Mouse (Mus musculus): ENCODE measurements around the gene Zfp568.
"Not testable (repeated sequence)": the region's sequence is repeated elsewhere in the genome, so short reads cannot be mapped to it uniquely, and the experiment has no call there.

Gene Zfp568

GRCm38 (mm10) chr7:29983690-29984380 is at the start of gene Zfp568:
Gene Zfp568, plus strand, starts transcription at chr7:29983955.
- DNase-seq (ENCODE audit: low spot score) = peak; percentile 84

GRCm38 (mm10) chr7:29938856-29939255 is 44.9 kb upstream of the Zfp568 start:
- no peak for DNase-seq (ENCODE audit: low spot score)

GRCm38 (mm10) chr7:29941027-29941426 is 42.7 kb upstream of the Zfp568 start:
- DNase-seq (ENCODE audit: low spot score) = no peak

GRCm38 (mm10) chr7:29942740-29943139 is 41.0 kb upstream of the Zfp568 start:
- DNase-seq (ENCODE audit: low spot score) = no peak

DNA sequence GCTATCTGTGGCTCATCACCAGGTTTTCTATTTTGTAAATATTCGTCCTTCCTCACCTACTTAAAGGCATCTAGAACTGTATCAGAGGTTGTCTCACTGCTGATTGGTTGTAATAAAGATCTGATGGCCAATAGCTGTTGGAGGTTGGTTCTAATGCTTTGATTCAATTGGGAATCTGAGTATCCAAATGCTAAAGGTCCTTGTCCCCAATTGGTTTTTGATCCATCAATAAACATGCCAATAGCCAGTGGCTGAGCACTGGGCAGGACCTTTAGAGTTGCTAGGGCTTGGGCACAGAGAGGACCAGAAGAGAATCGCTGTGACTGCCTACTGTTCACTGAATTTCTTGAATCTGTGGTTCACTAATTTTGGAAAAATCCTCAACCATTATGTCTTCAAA is 40.0 kb upstream of the Zfp568 start:
- DNase-seq (ENCODE audit: low spot score) = no peak

DNA sequence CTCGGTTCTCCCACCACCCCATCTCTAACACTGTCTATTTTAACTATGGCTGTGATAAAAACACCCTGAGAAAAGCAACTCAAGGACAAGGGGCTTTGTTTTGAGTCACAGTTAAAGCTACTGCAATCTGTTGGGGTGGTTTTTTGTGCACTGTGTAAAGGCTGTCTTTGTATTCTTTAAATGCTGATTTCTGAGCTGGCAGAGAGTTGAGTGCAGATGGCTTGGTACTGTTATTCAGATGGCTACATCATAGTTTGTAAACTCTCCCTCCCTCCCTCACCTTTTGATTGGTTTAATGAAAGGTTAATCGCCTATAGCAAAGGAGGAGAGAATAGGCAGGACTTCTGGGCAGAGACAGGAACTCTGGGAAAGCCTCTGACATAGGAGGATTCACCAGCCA is 39.6 kb upstream of the Zfp568 start:
- DNase-seq (ENCODE audit: low spot score) = no peak

GRCm38 (mm10) chr7:29953086-29953485 is 30.7 kb upstream of the Zfp568 start:
- no peak for DNase-seq (ENCODE audit: low spot score)

DNA sequence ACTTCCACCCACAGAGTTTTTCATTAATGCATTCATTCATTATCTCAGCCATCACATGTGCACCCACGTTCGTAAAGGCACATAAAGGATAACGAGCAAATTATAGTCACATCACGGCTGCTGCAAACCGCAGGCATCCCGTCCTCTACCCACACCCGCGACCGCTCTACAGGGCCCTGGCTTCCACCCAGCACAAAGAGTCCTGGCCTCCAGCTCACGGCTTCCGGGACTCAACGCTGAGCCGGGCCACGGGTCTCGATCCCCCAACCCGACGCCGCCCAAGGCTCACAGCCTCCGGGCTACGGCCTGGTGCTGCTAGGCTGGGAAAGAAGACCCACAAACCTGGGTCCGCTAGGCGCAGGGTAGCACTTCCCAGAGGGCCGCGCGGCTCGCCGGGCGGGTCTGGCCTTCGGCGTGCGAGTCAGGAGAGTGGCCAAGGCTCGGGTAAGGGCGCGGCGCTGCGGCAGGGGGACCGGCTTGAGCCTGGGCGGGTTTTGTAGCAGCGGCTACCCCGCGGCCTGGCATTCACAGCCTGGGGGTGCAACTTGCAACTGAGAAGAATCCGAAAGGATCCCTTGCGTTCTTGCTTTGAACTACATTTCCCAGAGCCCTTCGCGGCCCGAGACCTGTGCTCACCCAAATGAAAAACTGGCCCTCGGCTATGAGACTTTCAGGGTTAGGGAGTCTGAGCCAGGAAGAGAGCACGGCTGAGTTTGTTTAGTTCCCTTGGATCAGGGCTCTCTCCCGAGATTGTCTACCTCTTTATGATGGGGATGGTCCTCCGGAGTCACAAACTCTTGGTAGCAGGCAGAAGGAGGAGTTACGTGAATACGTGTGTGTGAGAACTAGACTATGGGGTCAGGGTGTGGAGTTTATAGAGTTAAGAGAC is 30.0 kb upstream of the Zfp568 start, which contains the start of gene Zfp74:
TSS of gene Zfp74 (minus strand) at position 577 of the 889 bp plus-strand sequence.
- DNase-seq (ENCODE audit: low spot score) = peak; percentile 57

- no peak for DNase-seq (ENCODE audit: low spot score)
Observed at GRCm38 (mm10) chr7:29954731-29955130, 29.0 kb upstream of the Zfp568 start.

DNA sequence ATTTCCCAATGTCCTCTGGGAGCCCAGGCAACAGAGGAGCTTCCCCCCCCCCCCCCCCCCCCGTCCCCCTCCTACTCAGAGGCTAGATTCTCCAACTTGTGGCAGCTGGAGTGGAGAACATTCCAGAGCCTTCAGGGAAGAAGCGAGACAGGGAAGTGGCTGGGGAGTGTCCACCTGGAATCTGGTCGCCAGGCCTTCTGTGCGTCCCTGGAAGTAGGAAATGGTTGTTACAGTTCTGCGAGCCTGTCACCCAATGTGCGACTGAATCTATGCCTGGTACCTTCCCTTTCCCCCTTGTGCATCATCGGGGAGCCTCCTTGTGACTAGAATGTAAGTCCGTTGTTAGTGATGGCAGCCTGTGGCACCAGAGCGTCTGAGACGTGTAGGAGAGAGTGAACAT is 27.5 kb upstream of the Zfp568 start:
- no peak for DNase-seq (ENCODE audit: low spot score)

DNA sequence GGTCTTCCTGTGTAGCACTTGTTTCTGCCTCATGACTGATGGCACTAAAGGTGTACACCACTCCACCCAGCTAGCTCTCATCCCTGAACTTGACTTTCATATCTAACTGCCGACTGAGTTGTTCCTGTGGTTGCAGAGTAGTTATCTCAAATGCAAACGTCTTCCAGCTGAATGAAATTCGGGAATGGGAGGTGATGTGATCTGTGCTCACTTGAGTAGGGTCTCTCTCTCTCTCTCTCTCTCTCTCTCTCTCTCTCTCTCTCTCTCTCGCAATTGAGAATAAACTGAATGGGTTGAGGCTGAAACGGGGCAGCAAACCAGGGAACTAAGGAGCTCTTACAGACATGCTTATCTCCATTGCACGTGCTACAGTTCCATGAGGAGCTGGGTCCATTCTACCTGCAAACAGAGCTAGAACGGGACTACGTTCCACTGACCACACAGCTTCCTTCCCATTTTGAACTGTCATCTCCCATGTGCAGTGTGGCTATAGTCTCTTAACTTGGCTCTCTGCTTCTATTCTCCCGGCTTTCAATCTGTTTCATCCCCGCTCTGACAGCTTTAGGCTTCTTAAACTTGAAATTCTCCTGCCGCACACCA is 25.5 kb upstream of the Zfp568 start:
- no peak for DNase-seq (ENCODE audit: low spot score)

- DNase-seq (ENCODE audit: low spot score) = no peak
Observed at GRCm38 (mm10) chr7:29959004-29959403, 24.8 kb upstream of the Zfp568 start.

DNA sequence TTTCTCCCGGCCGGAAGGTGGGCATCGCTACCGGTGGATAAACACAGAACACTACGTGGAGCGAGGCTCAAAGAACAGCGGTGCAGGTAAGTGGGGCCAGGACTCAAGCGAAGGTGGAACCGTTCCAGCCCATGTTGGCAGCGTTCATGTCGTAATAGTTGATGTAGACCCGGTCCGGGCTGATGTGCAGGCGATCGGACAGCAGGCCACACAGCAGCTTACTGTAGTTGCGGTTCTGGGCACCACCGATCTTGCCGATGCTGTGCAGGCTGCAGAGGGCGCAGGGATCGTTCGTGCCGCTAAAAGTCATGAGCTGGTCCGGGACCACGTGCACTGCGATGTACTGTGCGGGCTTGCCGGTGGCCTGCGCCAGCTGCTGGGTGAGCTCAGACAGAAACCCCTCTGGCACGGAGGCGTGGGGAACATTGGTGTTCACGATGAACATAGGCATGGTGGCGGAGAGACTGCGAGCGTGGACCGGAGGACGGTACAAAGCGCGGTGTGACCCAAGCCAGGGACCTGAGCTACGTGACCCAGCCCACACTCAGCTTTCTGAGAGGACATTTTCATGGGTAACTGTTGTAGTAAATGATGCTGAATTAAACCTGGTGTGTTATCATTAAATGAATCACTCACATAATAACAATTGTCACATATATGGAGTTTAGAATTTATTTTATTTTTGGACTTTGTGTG is 18.5 kb upstream of the Zfp568 start:
- DNase-seq (ENCODE audit: low spot score) = not testable (repeated sequence)

- DNase-seq (ENCODE audit: low spot score) = no peak
Observed at GRCm38 (mm10) chr7:29970686-29971085, 13.1 kb upstream of the Zfp568 start.

GRCm38 (mm10) chr7:29980761-29981160 is 3.0 kb upstream of the Zfp568 start:
- DNase-seq (ENCODE audit: low spot score) = no peak

DNA sequence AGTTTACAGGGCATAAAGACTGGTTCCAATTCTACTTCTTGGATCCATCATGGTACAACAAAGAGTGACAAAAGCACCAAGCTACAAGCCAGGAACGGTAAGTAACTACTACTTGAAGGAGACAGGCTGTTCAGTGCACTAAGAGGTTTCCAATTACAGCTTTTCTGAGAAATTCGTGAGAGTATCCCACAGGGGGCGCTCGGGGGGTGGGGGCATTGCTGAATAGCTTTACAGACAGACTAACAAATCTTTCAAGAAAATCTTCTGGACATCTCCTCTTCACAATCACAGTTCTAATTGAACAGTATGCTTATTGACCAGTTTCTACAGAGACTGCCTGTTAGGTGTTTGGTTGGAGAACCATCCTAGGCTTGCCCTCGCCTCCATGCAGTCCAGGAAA is 2.3 kb upstream of the Zfp568 start:
- DNase-seq (ENCODE audit: low spot score) = no peak

GRCm38 (mm10) chr7:29981860-29982259 is 1.9 kb upstream of the Zfp568 start:
- no peak for DNase-seq (ENCODE audit: low spot score)

DNA sequence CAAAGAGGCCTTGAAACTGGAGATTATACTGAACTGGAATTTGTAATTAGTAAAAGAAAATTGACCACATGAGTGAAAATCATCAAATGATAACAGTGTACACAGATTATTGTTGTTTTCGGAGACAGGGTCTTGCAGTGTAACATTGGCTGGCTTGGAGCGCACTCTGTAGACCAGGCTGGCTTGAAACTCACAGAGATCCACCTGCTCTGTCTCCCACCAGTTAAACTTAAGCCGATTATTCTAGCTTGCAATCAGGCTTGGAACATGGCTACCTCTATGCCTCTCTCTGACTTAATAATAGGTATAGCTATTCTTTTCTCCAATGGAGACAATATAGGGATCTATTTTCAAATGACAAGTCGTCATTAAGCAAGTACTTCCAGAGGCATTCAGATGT is 1.4 kb upstream of the Zfp568 start:
- no peak for DNase-seq (ENCODE audit: low spot score)

GRCm38 (mm10) chr7:29982931-29983330 is 824 bp upstream of the Zfp568 start:
- no peak for DNase-seq (ENCODE audit: low spot score)

DNA sequence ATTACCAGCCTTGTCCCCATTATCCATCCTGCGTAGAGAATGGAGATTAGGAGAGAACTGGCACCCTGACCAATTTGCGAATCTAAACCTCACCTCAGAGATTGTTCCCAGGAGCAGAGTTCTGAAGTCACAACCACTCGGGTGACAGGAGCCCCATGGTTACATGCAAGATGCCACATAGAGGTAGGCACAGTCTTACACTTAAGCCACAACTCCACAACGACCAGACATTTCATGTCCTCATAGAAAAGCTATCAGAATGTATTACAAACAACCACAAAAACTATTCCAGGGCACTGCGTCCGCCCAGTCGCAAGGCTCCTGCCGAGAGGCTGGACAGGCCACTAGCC is 440 bp upstream of the Zfp568 start:
- no peak for DNase-seq (ENCODE audit: low spot score)

DNA sequence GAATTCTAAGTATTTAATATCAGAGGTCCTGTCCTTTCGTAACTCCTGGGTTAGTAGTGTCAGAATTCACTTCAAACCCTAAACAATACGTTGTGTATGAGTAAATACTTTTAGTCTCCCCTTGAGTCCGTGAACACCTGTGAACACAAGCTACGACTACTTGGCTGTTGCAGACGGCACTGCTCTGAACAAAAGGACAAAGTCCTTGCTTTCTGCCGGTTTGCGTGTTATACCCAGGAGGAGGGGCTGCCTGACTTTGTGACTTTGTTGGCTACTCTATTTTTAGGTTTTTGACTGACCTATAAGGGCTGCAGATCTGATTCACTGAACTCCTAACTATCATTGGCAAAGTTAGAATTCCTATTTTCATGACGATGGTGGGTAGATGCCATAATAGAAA is 2.3 kb downstream of the Zfp568 start:
- DNase-seq (ENCODE audit: low spot score) = no peak

- no peak for DNase-seq (ENCODE audit: low spot score)
Observed at GRCm38 (mm10) chr7:29987551-29987950, 3.8 kb downstream of the Zfp568 start.

All from ovary, postnatal 10 days (tissue).